Mouse (Mus musculus): ENCODE results near the gene Ubxn11. TPM values are rescaled to one million over a fixed set of nuclear protein-coding genes. Genes with fewer than 3 reads are reported as not detected.
A peak's percentile ranks its signal among the peaks of the same experiment; 100 is the strongest.

The Ubxn11 gene
- polyA plus RNA-seq (2014; fragmentation: Nextera tagmentation; extraction: Ambion mirVana): 6.6 and 7.0 TPM in 2 replicates

- H3K27ac ChIP-seq (ENCODE audit: low read depth, low read length): no peak within 1 kb of the TSS
These were observed at the start of gene Ubxn11 for GRCm38 (mm10) chr4:134101979-134102741. Gene Ubxn11 (plus strand): TSS chr4:134102570.

GRCm38 (mm10) chr4:134053538-134053937 is 48.8 kb upstream of the Ubxn11 start, which contains the start of gene Zfp683:
Gene Zfp683 (plus strand): TSS chr4:134053838.
- Histone ChIP-seq H3K27me3 (ENCODE audit: control insufficient read depth, insufficient read depth, low read length) (no peaks in the 10 kb centered on the region), H3K27ac (ENCODE audit: low read depth, low read length) (no peak within 1 kb of the TSS), H3K36me3 (ENCODE audit: control insufficient read depth, insufficient read depth, low read length) (no peaks in the 10 kb centered on the region), H3K4me2 (ENCODE audit: low read depth, low read length, severe bottlenecking) (no peak within 1 kb of the TSS), H3K9ac (ENCODE audit: low read length) (no peak within 1 kb of the TSS), H3K9me3 (ENCODE audit: control insufficient read depth, low read length) (no peaks in the 10 kb centered on the region), H3K4me1 (replicated peaks; ENCODE audit: control insufficient read depth, insufficient read depth, low read length) (no peaks in the 10 kb centered on the region), H3K4me3 (ENCODE audit: low read depth, low read length) (no peak within 1 kb of the TSS)
- WGBS: 91% methylated on average over 3 of the region's 3 CpGs
- ATAC-seq (replicated peaks; ENCODE audit: low FRiP score): no peak
- DNase-seq (ENCODE audit: low spot score): no peak

More at GRCm38 (mm10) chr4:134101979-134102741, at the start of gene Ubxn11:
- H3K9me3 ChIP-seq (ENCODE audit: control insufficient read depth, low read length): no peaks in the 10 kb centered on the region
- H3K4me3 ChIP-seq (ENCODE audit: low read depth, low read length): peak within 1 kb of the TSS; percentile 69
- H3K27me3 ChIP-seq (ENCODE audit: control insufficient read depth, insufficient read depth, low read length): no peaks in the 10 kb centered on the region
- DNase-seq (ENCODE audit: low spot score): peak; percentile 93
- no peaks in the 10 kb centered on the region for H3K36me3 ChIP-seq (ENCODE audit: control insufficient read depth, insufficient read depth, low read length)
- peak within 1 kb of the TSS; percentile 64 for H3K4me2 ChIP-seq (ENCODE audit: low read depth, low read length, severe bottlenecking)
- H3K4me1 ChIP-seq (replicated peaks; ENCODE audit: control insufficient read depth, insufficient read depth, low read length): no peaks in the 10 kb centered on the region
- peak within 1 kb of the TSS; percentile 64 for H3K9ac ChIP-seq (ENCODE audit: low read length)
- 17% methylated on average over 34 of the region's 34 CpGs for WGBS
- peak; percentile 97 for ATAC-seq (replicated peaks; ENCODE audit: low FRiP score)

- no peaks in the 10 kb centered on the region for H3K4me1 ChIP-seq (replicated peaks; ENCODE audit: control insufficient read depth, insufficient read depth, low read length)
- H3K9me3 ChIP-seq (ENCODE audit: control insufficient read depth, low read length): no peaks in the 10 kb centered on the region
- H3K4me3 ChIP-seq (ENCODE audit: low read depth, low read length): no peak overlapping the region
- ATAC-seq (replicated peaks; ENCODE audit: low FRiP score): no peak
- H3K27me3 ChIP-seq (ENCODE audit: control insufficient read depth, insufficient read depth, low read length): no peaks in the 10 kb centered on the region
- no peak overlapping the region for H3K9ac ChIP-seq (ENCODE audit: low read length)
- DNase-seq (ENCODE audit: low spot score): no peak
- no peak overlapping the region for H3K4me2 ChIP-seq (ENCODE audit: low read depth, low read length, severe bottlenecking)
- H3K27ac ChIP-seq (ENCODE audit: low read depth, low read length): no peak overlapping the region
- H3K36me3 ChIP-seq (ENCODE audit: control insufficient read depth, insufficient read depth, low read length): no peaks in the 10 kb centered on the region
- WGBS: 37% methylated on average over 14 of the region's 14 CpGs
These were observed 44.1 kb upstream of the Ubxn11 start for GRCm38 (mm10) chr4:134058166-134058715.

- Histone ChIP-seq H3K27me3 (ENCODE audit: control insufficient read depth, insufficient read depth, low read length) (no peaks in the 10 kb centered on the region), H3K4me1 (replicated peaks; ENCODE audit: control insufficient read depth, insufficient read depth, low read length) (no peaks in the 10 kb centered on the region), H3K4me2 (ENCODE audit: low read depth, low read length, severe bottlenecking) (no peak overlapping the region), H3K9ac (ENCODE audit: low read length) (no peak overlapping the region), H3K9me3 (ENCODE audit: control insufficient read depth, low read length) (no peaks in the 10 kb centered on the region), H3K4me3 (ENCODE audit: low read depth, low read length) (no peak overlapping the region), H3K36me3 (ENCODE audit: control insufficient read depth, insufficient read depth, low read length) (no peaks in the 10 kb centered on the region), H3K27ac (ENCODE audit: low read depth, low read length) (no peak overlapping the region)
- no peak for ATAC-seq (replicated peaks; ENCODE audit: low FRiP score)
- no peak for DNase-seq (ENCODE audit: low spot score)
- WGBS: 89% methylated on average over 6 of the region's 6 CpGs
These were observed 43.5 kb upstream of the Ubxn11 start for GRCm38 (mm10) chr4:134058908-134059307.

- DNase-seq (ENCODE audit: low spot score) (no peak), ATAC-seq (replicated peaks; ENCODE audit: low FRiP score) (no peak)
- Histone ChIP-seq H3K27ac (ENCODE audit: low read depth, low read length) (no peak within 1 kb of the TSS), H3K9ac (ENCODE audit: low read length) (no peak within 1 kb of the TSS), H3K4me2 (ENCODE audit: low read depth, low read length, severe bottlenecking) (no peak within 1 kb of the TSS), H3K4me1 (replicated peaks; ENCODE audit: control insufficient read depth, insufficient read depth, low read length) (no peaks in the 10 kb centered on the region), H3K4me3 (ENCODE audit: low read depth, low read length) (no peak within 1 kb of the TSS), H3K27me3 (ENCODE audit: control insufficient read depth, insufficient read depth, low read length) (peaks cover under 1% of the 10 kb centered on the region; the same call in 1 of the 2 replicates), H3K36me3 (ENCODE audit: control insufficient read depth, insufficient read depth, low read length) (no peaks in the 10 kb centered on the region), H3K9me3 (ENCODE audit: control insufficient read depth, low read length) (no peaks in the 10 kb centered on the region)
- WGBS: 48% methylated on average over 28 of the region's 28 CpGs
These were observed 42.1 kb upstream of the Ubxn11 start, which contains the start of gene Crybg2 for GRCm38 (mm10) chr4:134060135-134060865. Gene Crybg2 (plus strand): TSS chr4:134060815.

- H3K36me3 ChIP-seq (ENCODE audit: control insufficient read depth, insufficient read depth, low read length): no peaks in the 10 kb centered on the region
- no peak overlapping the region for H3K4me2 ChIP-seq (ENCODE audit: low read depth, low read length, severe bottlenecking)
- H3K4me1 ChIP-seq (replicated peaks; ENCODE audit: control insufficient read depth, insufficient read depth, low read length): no peaks in the 10 kb centered on the region
- no peak overlapping the region for H3K9ac ChIP-seq (ENCODE audit: low read length)
- H3K27me3 ChIP-seq (ENCODE audit: control insufficient read depth, insufficient read depth, low read length): peaks cover 4% of the 10 kb centered on the region
- H3K4me3 ChIP-seq (ENCODE audit: low read depth, low read length): no peak overlapping the region
- ATAC-seq (replicated peaks; ENCODE audit: low FRiP score) (no peak), DNase-seq (ENCODE audit: low spot score) (no peak)
- WGBS: 64% methylated on average over 18 of the region's 18 CpGs
- no peaks in the 10 kb centered on the region for H3K9me3 ChIP-seq (ENCODE audit: control insufficient read depth, low read length)
- no peak overlapping the region for H3K27ac ChIP-seq (ENCODE audit: low read depth, low read length)
These were observed 41.1 kb upstream of the Ubxn11 start for GRCm38 (mm10) chr4:134061166-134061830.

- H3K4me1 ChIP-seq (replicated peaks; ENCODE audit: control insufficient read depth, insufficient read depth, low read length): no peaks in the 10 kb centered on the region
- DNase-seq (ENCODE audit: low spot score) (no peak), ATAC-seq (replicated peaks; ENCODE audit: low FRiP score) (no peak)
- no peak overlapping the region for H3K27ac ChIP-seq (ENCODE audit: low read depth, low read length)
- H3K9ac ChIP-seq (ENCODE audit: low read length): no peak overlapping the region
- no peak overlapping the region for H3K4me2 ChIP-seq (ENCODE audit: low read depth, low read length, severe bottlenecking)
- no peaks in the 10 kb centered on the region for H3K36me3 ChIP-seq (ENCODE audit: control insufficient read depth, insufficient read depth, low read length)
- no peaks in the 10 kb centered on the region for H3K9me3 ChIP-seq (ENCODE audit: control insufficient read depth, low read length)
- 61% methylated on average over 8 of the region's 8 CpGs for WGBS
- H3K4me3 ChIP-seq (ENCODE audit: low read depth, low read length): no peak overlapping the region
- peaks cover 4% of the 10 kb centered on the region for H3K27me3 ChIP-seq (ENCODE audit: control insufficient read depth, insufficient read depth, low read length)
These were observed 40.4 kb upstream of the Ubxn11 start for GRCm38 (mm10) chr4:134061944-134062446.

- DNase-seq (ENCODE audit: low spot score): no peak
- WGBS: 65% methylated on average over 8 of the region's 8 CpGs
- Histone ChIP-seq H3K4me3 (ENCODE audit: low read depth, low read length) (no peak overlapping the region), H3K9ac (ENCODE audit: low read length) (no peak overlapping the region), H3K9me3 (ENCODE audit: control insufficient read depth, low read length) (no peaks in the 10 kb centered on the region), H3K27ac (ENCODE audit: low read depth, low read length) (no peak overlapping the region), H3K27me3 (ENCODE audit: control insufficient read depth, insufficient read depth, low read length) (peaks cover 4% of the 10 kb centered on the region), H3K4me1 (replicated peaks; ENCODE audit: control insufficient read depth, insufficient read depth, low read length) (no peaks in the 10 kb centered on the region), H3K36me3 (ENCODE audit: control insufficient read depth, insufficient read depth, low read length) (no peaks in the 10 kb centered on the region), H3K4me2 (ENCODE audit: low read depth, low read length, severe bottlenecking) (no peak overlapping the region)
- ATAC-seq (replicated peaks; ENCODE audit: low FRiP score): no peak
These were observed 39.8 kb upstream of the Ubxn11 start for GRCm38 (mm10) chr4:134062561-134062960.

Data from forebrain, embryonic 11.5 days (tissue).